Mouse (Mus musculus): ENCODE results near the gene Amdhd2. TPM values are rescaled to one million over a fixed set of nuclear protein-coding genes. Genes with fewer than 3 reads are reported as not detected.
A peak's percentile ranks its signal among the peaks of the same experiment; 100 is the strongest.

Gene Amdhd2
- polyA plus RNA-seq, 1 experiment from 2014 or later = 41.0 TPM

- Histone ChIP-seq H3K4me1 (ENCODE audit: control insufficient read depth, insufficient read depth, low read depth, low read length) (peaks cover 24% of the 10 kb centered on the region), H3K27me3 (replicated peaks; ENCODE audit: control insufficient read depth, insufficient read depth, low read length) (no peaks in the 10 kb centered on the region), H3K36me3 (ENCODE audit: control insufficient read depth, insufficient read depth, low read length) (no peaks in the 10 kb centered on the region), H3K9ac (ENCODE audit: low read depth, low read length) (no peak overlapping the region), H3K4me2 (ENCODE audit: low read length) (no peak overlapping the region), H3K9me3 (ENCODE audit: control insufficient read depth, low read length) (no peaks in the 10 kb centered on the region), H3K4me3 (ENCODE audit: low read length) (no peak overlapping the region), H3K27ac (ENCODE audit: low read depth, low read length) (no peak overlapping the region)
- WGBS = 64% methylated on average over 4 of the region's 4 CpGs
- no peak for ATAC-seq
Measured at GRCm38 (mm10) chr17:24199741-24200140, 36.2 kb upstream of the Amdhd2 start.

GRCm38 (mm10) chr17:24199252-24199651 lies 35.7 kb upstream of the Amdhd2 start:
- no peaks in the 10 kb centered on the region for H3K27me3 ChIP-seq (replicated peaks; ENCODE audit: control insufficient read depth, insufficient read depth, low read length)
- no peak overlapping the region for H3K27ac ChIP-seq (ENCODE audit: low read depth, low read length)
- no peaks in the 10 kb centered on the region for H3K9me3 ChIP-seq (ENCODE audit: control insufficient read depth, low read length)
- no peak overlapping the region for H3K4me3 ChIP-seq (ENCODE audit: low read length)
- H3K4me2 ChIP-seq (ENCODE audit: low read length) = no peak overlapping the region
- 83% methylated on average over 4 of the region's 4 CpGs for WGBS
- H3K9ac ChIP-seq (ENCODE audit: low read depth, low read length) = no peak overlapping the region
- H3K4me1 ChIP-seq (ENCODE audit: control insufficient read depth, insufficient read depth, low read depth, low read length) = peaks cover 19% of the 10 kb centered on the region
- no peaks in the 10 kb centered on the region for H3K36me3 ChIP-seq (ENCODE audit: control insufficient read depth, insufficient read depth, low read length)
- ATAC-seq = no peak

GRCm38 (mm10) chr17:24197032-24197824 lies 33.7 kb upstream of the Amdhd2 start:
- H3K4me2 ChIP-seq (ENCODE audit: low read length) = no peak overlapping the region
- no peaks in the 10 kb centered on the region for H3K27me3 ChIP-seq (replicated peaks; ENCODE audit: control insufficient read depth, insufficient read depth, low read length)
- no peaks in the 10 kb centered on the region for H3K36me3 ChIP-seq (ENCODE audit: control insufficient read depth, insufficient read depth, low read length)
- H3K9ac ChIP-seq (ENCODE audit: low read depth, low read length) = peak overlapping the region; percentile 11; the same call in 1 of the 2 replicates
- WGBS = 65% methylated on average over 15 of the region's 15 CpGs
- no peaks in the 10 kb centered on the region for H3K9me3 ChIP-seq (ENCODE audit: control insufficient read depth, low read length)
- H3K4me3 ChIP-seq (ENCODE audit: low read length) = no peak overlapping the region
- H3K27ac ChIP-seq (ENCODE audit: low read depth, low read length) = no peak overlapping the region
- peaks cover 3% of the 10 kb centered on the region; the same call in 1 of the 2 replicates for H3K4me1 ChIP-seq (ENCODE audit: control insufficient read depth, insufficient read depth, low read depth, low read length)
- no peak for ATAC-seq

GRCm38 (mm10) chr17:24195349-24195748 lies 31.8 kb upstream of the Amdhd2 start:
- Histone ChIP-seq H3K9me3 (ENCODE audit: control insufficient read depth, low read length) (no peaks in the 10 kb centered on the region), H3K4me3 (ENCODE audit: low read length) (no peak overlapping the region), H3K27me3 (replicated peaks; ENCODE audit: control insufficient read depth, insufficient read depth, low read length) (no peaks in the 10 kb centered on the region), H3K4me2 (ENCODE audit: low read length) (no peak overlapping the region), H3K9ac (ENCODE audit: low read depth, low read length) (no peak overlapping the region), H3K36me3 (ENCODE audit: control insufficient read depth, insufficient read depth, low read length) (no peaks in the 10 kb centered on the region), H3K4me1 (ENCODE audit: control insufficient read depth, insufficient read depth, low read depth, low read length) (peaks cover 3% of the 10 kb centered on the region; the same call in 1 of the 2 replicates), H3K27ac (ENCODE audit: low read depth, low read length) (no peak overlapping the region)
- WGBS = 62% methylated on average over 2 of the region's 2 CpGs
- no peak for ATAC-seq

- Histone ChIP-seq H3K27ac (ENCODE audit: low read depth, low read length) (no peak overlapping the region), H3K36me3 (ENCODE audit: control insufficient read depth, insufficient read depth, low read length) (no peaks in the 10 kb centered on the region), H3K4me3 (ENCODE audit: low read length) (no peak overlapping the region), H3K4me2 (ENCODE audit: low read length) (no peak overlapping the region), H3K9ac (ENCODE audit: low read depth, low read length) (no peak overlapping the region), H3K27me3 (replicated peaks; ENCODE audit: control insufficient read depth, insufficient read depth, low read length) (no peaks in the 10 kb centered on the region), H3K4me1 (ENCODE audit: control insufficient read depth, insufficient read depth, low read depth, low read length) (no peaks in the 10 kb centered on the region), H3K9me3 (ENCODE audit: control insufficient read depth, low read length) (no peaks in the 10 kb centered on the region)
- ATAC-seq = no peak
- WGBS = 80% methylated on average over 5 of the region's 5 CpGs
Measured at GRCm38 (mm10) chr17:24193769-24194168, 30.2 kb upstream of the Amdhd2 start.

GRCm38 (mm10) chr17:24193268-24193667 lies 29.7 kb upstream of the Amdhd2 start:
- WGBS = 92% methylated on average over 8 of the region's 8 CpGs

GRCm38 (mm10) chr17:24192848-24193247 lies 29.3 kb upstream of the Amdhd2 start:
- 0 out of 2 replicates have a peak, but pooled peaks cover 2% of the 10 kb centered on the region for H3K36me3 ChIP-seq (ENCODE audit: control insufficient read depth, insufficient read depth, low read length)
- H3K27me3 ChIP-seq (replicated peaks; ENCODE audit: control insufficient read depth, insufficient read depth, low read length) = no peaks in the 10 kb centered on the region
- WGBS = 86% methylated on average over 8 of the region's 8 CpGs
- no peak for ATAC-seq
- no peaks in the 10 kb centered on the region for H3K9me3 ChIP-seq (ENCODE audit: control insufficient read depth, low read length)
- no peak overlapping the region for H3K4me3 ChIP-seq (ENCODE audit: low read length)
- H3K4me2 ChIP-seq (ENCODE audit: low read length) = no peak overlapping the region
- H3K9ac ChIP-seq (ENCODE audit: low read depth, low read length) = no peak overlapping the region
- no peak overlapping the region for H3K27ac ChIP-seq (ENCODE audit: low read depth, low read length)
- no peaks in the 10 kb centered on the region for H3K4me1 ChIP-seq (ENCODE audit: control insufficient read depth, insufficient read depth, low read depth, low read length)

More at GRCm38 (mm10) chr17:24193268-24193667, 29.7 kb upstream of the Amdhd2 start:
- Histone ChIP-seq H3K4me2 (ENCODE audit: low read length) (no peak overlapping the region), H3K4me1 (ENCODE audit: control insufficient read depth, insufficient read depth, low read depth, low read length) (no peaks in the 10 kb centered on the region), H3K9ac (ENCODE audit: low read depth, low read length) (no peak overlapping the region), H3K4me3 (ENCODE audit: low read length) (no peak overlapping the region), H3K27ac (ENCODE audit: low read depth, low read length) (no peak overlapping the region), H3K36me3 (ENCODE audit: control insufficient read depth, insufficient read depth, low read length) (no peaks in the 10 kb centered on the region), H3K27me3 (replicated peaks; ENCODE audit: control insufficient read depth, insufficient read depth, low read length) (no peaks in the 10 kb centered on the region), H3K9me3 (ENCODE audit: control insufficient read depth, low read length) (no peaks in the 10 kb centered on the region)
- no peak for ATAC-seq

- Histone ChIP-seq H3K27ac (ENCODE audit: low read depth, low read length) (no peak overlapping the region), H3K9ac (ENCODE audit: low read depth, low read length) (no peak overlapping the region), H3K4me1 (ENCODE audit: control insufficient read depth, insufficient read depth, low read depth, low read length) (no peaks in the 10 kb centered on the region), H3K36me3 (ENCODE audit: control insufficient read depth, insufficient read depth, low read length) (0 out of 2 replicates have a peak, but pooled peaks cover 3% of the 10 kb centered on the region), H3K9me3 (ENCODE audit: control insufficient read depth, low read length) (no peaks in the 10 kb centered on the region), H3K4me3 (ENCODE audit: low read length) (no peak overlapping the region), H3K27me3 (replicated peaks; ENCODE audit: control insufficient read depth, insufficient read depth, low read length) (no peaks in the 10 kb centered on the region), H3K4me2 (ENCODE audit: low read length) (no peak overlapping the region)
- 84% methylated on average over 4 of the region's 4 CpGs for WGBS
- no peak for ATAC-seq
Measured at GRCm38 (mm10) chr17:24191481-24191880, 27.9 kb upstream of the Amdhd2 start.

GRCm38 (mm10) chr17:24190934-24191333 lies 27.4 kb upstream of the Amdhd2 start:
- H3K36me3 ChIP-seq (ENCODE audit: control insufficient read depth, insufficient read depth, low read length) = 0 out of 2 replicates have a peak, but pooled peaks cover 3% of the 10 kb centered on the region
- no peak overlapping the region for H3K4me3 ChIP-seq (ENCODE audit: low read length)
- H3K4me2 ChIP-seq (ENCODE audit: low read length) = no peak overlapping the region
- H3K27me3 ChIP-seq (replicated peaks; ENCODE audit: control insufficient read depth, insufficient read depth, low read length) = no peaks in the 10 kb centered on the region
- H3K4me1 ChIP-seq (ENCODE audit: control insufficient read depth, insufficient read depth, low read depth, low read length) = no peaks in the 10 kb centered on the region
- no peak overlapping the region for H3K27ac ChIP-seq (ENCODE audit: low read depth, low read length)
- H3K9ac ChIP-seq (ENCODE audit: low read depth, low read length) = no peak overlapping the region
- H3K9me3 ChIP-seq (ENCODE audit: control insufficient read depth, low read length) = no peaks in the 10 kb centered on the region
- WGBS = 86% methylated on average over 2 of the region's 2 CpGs
- no peak for ATAC-seq

Measured in hindbrain, embryonic 16.5 days (tissue).